Mouse (Mus musculus) thymus, adult 2 months (tissue): ENCODE data around the gene D1Ertd622e. TPM values are rescaled to one million over a fixed set of nuclear protein-coding genes. Genes with fewer than 3 reads are reported as not detected.

Source experiments
- DNase-seq: peaks from one replicate; pipeline ENCODE4 v3.0.0; 2021
- H3K27ac ChIP-seq: fragments of 200-500 bp; 2 replicates; pipeline ENCODE4 v1.5.1; 2012; ENCODE audit warnings: low read length, control low read depth; ENCODE audit not compliant: control insufficient read depth, insufficient read depth
- H3K27me3 ChIP-seq: fragments of 200-500 bp; 2 replicates; pipeline ENCODE4 v1.6.1; 2012; ENCODE audit warnings: mild to moderate bottlenecking, low read length, moderate library complexity, mixed read lengths; ENCODE audit not compliant: control insufficient read depth, insufficient read depth
- H3K36me3 ChIP-seq: fragments of 200-500 bp; 2 replicates; pipeline ENCODE4 v1.6.1; 2012; ENCODE audit warnings: mild to moderate bottlenecking, low read length, moderate library complexity; ENCODE audit not compliant: control insufficient read depth, insufficient read depth
- H3K4me1 ChIP-seq: fragments of 200-500 bp; replicated peaks from 2 replicates; pipeline ENCODE4 v1.6.1; 2012; ENCODE audit warnings: low read length; ENCODE audit not compliant: control insufficient read depth, insufficient read depth
- H3K4me3 ChIP-seq: fragments of 200-500 bp; 2 replicates; pipeline ENCODE4 v1.5.1; 2012; ENCODE audit warnings: mild to moderate bottlenecking, low read length, control low read depth, moderate library complexity; ENCODE audit not compliant: control insufficient read depth, insufficient read depth
- CTCF ChIP-seq: fragments of 200-500 bp; IDR thresholded peaks from 2 replicates; pipeline ENCODE4 v1.5.1; 2012; ENCODE audit warnings: mild to moderate bottlenecking, control low read depth, low read length, moderate library complexity, borderline replicate concordance; ENCODE audit not compliant: control insufficient read depth, poor library complexity, insufficient read depth; ENCODE audit errors: extremely low read depth
- POLR2A ChIP-seq: fragments of 200-500 bp; IDR thresholded peaks from 2 replicates; pipeline ENCODE4 v1.6.1; 2012; ENCODE audit warnings: mild to moderate bottlenecking, low read length, control low read depth, moderate library complexity; ENCODE audit not compliant: control insufficient read depth, poor library complexity, insufficient read depth; ENCODE audit errors: extremely low read depth
- WGBS: fragments of 180-500 bp; shearing (Covaris S2); methylation state at CpG from one replicate; pipeline ENCODE4 v1.1.7; 2018; 5-methylcytosine and 5-hydroxymethylcytosine counted together
- polyA plus RNA-seq: library from polyadenylated mRNA; depleted of rRNA; stranded (reverse); fragments of >200 nt; gene quantifications from 2 replicates; pipeline ENCODE4 v1.2.3, GENCODE M21; 2012

D1Ertd622e gene
- polyA plus RNA-seq, 1 experiment = 31.2 TPM

DNA sequence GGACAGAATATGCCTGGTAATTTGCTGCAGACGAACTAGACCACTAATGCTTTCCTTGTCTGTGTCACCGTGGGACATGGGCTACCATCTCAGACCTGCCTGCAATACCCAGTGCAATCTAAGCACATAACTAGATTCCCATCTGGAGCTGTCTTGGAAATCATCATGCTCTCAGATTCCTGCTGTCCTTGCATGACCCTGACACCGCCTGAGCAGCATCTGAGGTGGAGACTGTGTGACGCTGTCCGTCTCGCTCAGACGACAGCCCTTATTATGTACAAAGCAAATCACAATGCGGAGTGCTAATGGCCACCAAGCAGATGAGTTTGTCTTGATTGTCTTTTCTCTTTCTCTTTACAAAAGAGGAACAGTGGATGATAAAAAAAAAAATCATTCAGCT lies 33.9 kb downstream of the D1Ertd622e start:
- DNase-seq = no peak
- Histone ChIP-seq H3K4me3 (no peak overlapping the region), H3K36me3 (no peaks in the 10 kb centered on the region), H3K4me1 (peaks cover 3% of the 10 kb centered on the region), H3K27me3 (no peaks in the 10 kb centered on the region), H3K27ac (no peak overlapping the region)
- TF ChIP-seq CTCF = no peak
- no peak for TF ChIP-seq POLR2A
- whole genome bisulfite sequencing = 99% methylated on average over 8 of the region's 8 CpGs

DNA sequence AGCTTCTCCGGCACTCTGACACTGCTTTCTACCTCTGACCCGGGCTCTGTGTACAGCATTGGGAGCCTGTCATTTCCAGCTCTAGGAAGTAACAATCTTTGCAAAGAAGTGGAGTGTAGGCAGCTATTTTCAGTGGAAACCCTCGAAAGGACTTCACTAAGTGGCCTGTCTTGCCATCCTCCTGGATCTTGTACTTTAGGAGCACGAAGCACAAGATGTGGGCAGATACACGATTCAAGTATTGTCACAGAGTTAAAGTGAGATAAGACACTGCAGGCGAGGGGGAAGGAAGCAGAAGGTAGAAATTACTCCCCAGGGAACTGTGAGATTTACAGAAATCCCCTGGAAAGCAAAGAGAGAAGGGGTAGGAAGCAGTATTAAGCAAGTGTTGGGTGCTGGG lies 36.4 kb downstream of the D1Ertd622e start:
- H3K27me3 ChIP-seq = no peaks in the 10 kb centered on the region
- 86% methylated on average over 6 of the region's 6 CpGs for WGBS
- H3K36me3 ChIP-seq = no peaks in the 10 kb centered on the region
- no peak for DNase-seq
- no peak overlapping the region for H3K4me3 ChIP-seq
- H3K4me1 ChIP-seq = peaks cover 3% of the 10 kb centered on the region
- no peak overlapping the region for H3K27ac ChIP-seq
- TF ChIP-seq POLR2A (no peak), CTCF (no peak)

DNA sequence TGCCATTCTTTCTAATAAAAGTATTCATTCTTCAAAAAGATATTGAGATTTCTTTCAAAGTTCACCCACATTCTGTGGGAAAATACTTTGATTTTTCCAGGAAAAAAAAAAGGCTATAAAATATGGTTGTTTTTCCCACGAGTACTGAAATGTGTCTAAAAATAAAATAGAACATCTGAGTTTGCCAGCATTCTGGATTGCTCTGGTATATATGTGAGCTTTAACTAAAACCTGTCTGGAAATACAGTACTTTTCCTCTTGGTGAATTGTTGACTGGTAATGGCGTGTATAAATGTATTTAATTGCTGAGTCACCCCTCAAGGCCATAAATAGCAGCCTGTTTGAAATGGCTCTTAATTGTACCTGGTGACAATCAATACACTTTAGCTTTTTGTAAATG lies 37.5 kb downstream of the D1Ertd622e start:
- H3K27ac ChIP-seq = no peak overlapping the region
- WGBS = 85% methylated on average over 2 of the region's 2 CpGs
- no peak for DNase-seq
- no peak for TF ChIP-seq CTCF
- no peak for TF ChIP-seq POLR2A
- H3K4me3 ChIP-seq = no peak overlapping the region
- peaks cover 3% of the 10 kb centered on the region for H3K4me1 ChIP-seq
- H3K36me3 ChIP-seq = no peaks in the 10 kb centered on the region
- H3K27me3 ChIP-seq = no peaks in the 10 kb centered on the region

DNA sequence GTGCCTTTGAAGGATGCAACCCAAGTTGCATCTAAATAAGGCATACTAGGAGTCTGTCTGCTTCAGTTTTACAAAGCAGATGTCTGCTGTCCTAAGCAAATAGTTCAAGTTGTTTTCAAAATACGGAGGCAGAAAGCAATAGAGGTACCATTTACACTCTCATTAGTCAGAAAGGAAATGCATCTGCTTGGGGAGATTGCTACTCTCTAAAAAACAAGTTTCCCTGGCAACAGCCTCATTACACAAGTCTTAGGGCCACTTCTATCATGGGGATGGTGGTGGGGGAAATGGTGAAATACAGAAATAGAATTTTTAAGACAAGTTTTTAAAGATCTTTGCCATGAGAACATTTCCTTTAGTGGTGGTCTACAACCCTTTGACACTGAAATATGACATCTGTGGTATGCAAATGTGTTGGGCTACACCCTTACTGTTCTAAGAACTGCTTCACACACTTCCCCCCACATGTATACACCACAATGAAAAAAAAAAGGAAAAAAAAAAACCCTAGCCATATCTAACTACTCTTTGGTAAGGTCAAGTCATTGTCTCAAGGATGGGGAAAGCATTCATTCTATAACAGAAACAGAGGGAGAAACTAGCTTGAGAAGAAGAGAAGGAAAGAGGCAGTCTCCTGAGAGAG lies 38.5 kb downstream of the D1Ertd622e start:
- H3K27ac ChIP-seq = no peak overlapping the region
- no peaks in the 10 kb centered on the region for H3K27me3 ChIP-seq
- WGBS = 16% methylated on average over 1 of the region's 1 CpGs
- no peak overlapping the region for H3K4me3 ChIP-seq
- DNase-seq = no peak
- H3K4me1 ChIP-seq = peaks cover 3% of the 10 kb centered on the region
- no peaks in the 10 kb centered on the region for H3K36me3 ChIP-seq
- TF ChIP-seq POLR2A (no peak), CTCF (no peak)

DNA sequence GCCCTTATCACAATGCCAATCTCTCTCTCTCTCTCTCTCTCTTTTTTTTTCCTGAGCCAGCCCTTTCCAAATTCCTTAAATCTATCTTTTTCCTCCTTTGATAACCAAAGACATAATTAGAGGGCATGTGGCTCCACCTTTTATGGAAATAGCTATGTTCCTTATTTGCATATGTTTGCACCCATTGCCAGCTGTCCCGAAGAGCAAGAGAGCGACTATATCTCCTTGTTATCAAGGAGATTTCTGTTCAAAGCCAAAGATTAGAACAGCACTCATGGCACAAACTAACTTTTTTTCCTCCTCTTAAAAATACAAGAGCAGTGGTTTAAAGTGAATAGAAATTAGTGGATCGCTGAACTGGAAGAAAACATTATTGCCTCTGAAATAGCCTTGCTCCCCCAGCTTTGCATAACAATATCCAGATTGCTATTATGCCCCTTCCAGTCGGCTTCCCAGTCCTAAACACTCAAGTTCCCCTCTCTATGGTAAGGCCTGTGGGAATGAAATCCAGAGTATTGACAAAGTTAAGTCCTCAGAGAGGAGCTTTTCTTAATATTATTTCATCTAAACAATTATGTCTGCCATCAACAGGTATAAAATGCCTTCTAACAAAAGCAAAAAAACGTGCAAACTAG lies 39.2 kb downstream of the D1Ertd622e start:
- TF ChIP-seq POLR2A (no peak), CTCF (no peak)

DNA sequence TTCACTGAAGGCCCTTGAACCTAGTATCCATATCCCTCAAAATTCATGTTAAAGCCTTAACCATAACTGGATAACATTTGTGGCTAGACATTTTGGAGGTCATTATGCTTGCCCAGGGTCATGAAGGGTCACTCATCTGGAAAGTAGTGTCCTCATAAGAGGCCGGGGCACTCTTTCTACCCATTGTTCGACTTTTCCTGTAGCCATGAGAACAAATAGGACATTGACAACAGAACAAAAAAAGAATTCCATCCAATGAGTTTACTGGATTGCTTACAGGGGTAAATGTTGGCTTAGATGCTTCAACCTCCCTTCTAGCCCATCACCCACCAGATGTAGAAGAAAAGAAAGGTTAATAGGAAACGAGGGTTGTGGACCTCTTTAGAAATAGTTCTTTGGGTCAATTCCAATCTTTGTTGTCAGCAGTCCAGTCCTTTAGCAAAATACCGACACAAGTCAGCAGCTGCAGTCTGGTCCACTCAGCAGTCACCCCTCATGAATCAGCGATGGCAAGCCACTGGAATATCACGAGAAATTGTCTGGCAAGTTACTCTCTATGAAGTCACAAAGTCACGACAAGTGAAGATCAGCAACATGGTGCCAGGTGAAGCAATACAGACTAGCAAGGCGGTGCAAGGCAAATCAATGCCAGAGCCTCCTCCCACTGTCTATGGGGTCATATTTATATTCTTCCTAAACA lies 42.1 kb downstream of the D1Ertd622e start:
- DNase-seq = no peak
- no peak for TF ChIP-seq CTCF
- no peak for TF ChIP-seq POLR2A
- no peaks in the 10 kb centered on the region for H3K27me3 ChIP-seq

More for the DNA sequence above, 39.2 kb downstream of the D1Ertd622e start:
- Histone ChIP-seq H3K27ac (no peak overlapping the region), H3K4me3 (no peak overlapping the region), H3K4me1 (peaks cover 3% of the 10 kb centered on the region), H3K36me3 (no peaks in the 10 kb centered on the region), H3K27me3 (no peaks in the 10 kb centered on the region)
- 60% methylated on average over 5 of the region's 5 CpGs for WGBS
- no peak for DNase-seq

DNA sequence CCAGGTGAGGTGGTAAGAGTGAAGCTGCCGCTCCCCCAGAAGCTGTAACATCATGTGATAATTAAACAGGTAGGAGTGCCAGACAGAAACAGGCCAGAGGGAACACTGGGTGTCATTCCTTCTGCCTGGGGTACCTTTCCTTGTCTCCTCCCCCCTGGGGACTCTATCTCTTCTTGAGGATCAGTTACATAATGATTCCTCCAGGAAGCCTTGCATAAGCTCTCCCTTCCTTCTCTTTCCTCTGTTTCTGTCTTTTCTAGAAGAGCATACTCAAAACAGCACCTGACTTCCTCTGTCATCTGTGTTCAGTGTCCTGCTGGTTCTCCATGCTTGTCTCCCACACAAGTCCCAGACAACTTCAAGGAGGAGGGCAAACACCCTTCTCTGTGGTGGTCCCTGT lies 46.3 kb downstream of the D1Ertd622e start:
- H3K4me1 ChIP-seq = peaks cover 9% of the 10 kb centered on the region
- no peak overlapping the region for H3K4me3 ChIP-seq
- H3K36me3 ChIP-seq = no peaks in the 10 kb centered on the region
- DNase-seq = no peak
- no peak overlapping the region for H3K27ac ChIP-seq
- 100% methylated on average over 1 of the region's 1 CpGs for WGBS
- no peaks in the 10 kb centered on the region for H3K27me3 ChIP-seq
- TF ChIP-seq CTCF (no peak), POLR2A (no peak)

More for the DNA sequence above, 42.1 kb downstream of the D1Ertd622e start:
- WGBS = 96% methylated on average over 8 of the region's 8 CpGs
- H3K27ac ChIP-seq = no peak overlapping the region
- H3K4me1 ChIP-seq = peaks cover 10% of the 10 kb centered on the region
- H3K4me3 ChIP-seq = no peak overlapping the region
- H3K36me3 ChIP-seq = no peaks in the 10 kb centered on the region
